Mouse (Mus musculus): ENCODE measurements at regions not wholly inside any gene's neighbourhood (a gene's known extent, or its start where the extent isn't known, plus 50 kb on each side); places are given as distances from the start of the nearest gene placed in this dataset.

DNA sequence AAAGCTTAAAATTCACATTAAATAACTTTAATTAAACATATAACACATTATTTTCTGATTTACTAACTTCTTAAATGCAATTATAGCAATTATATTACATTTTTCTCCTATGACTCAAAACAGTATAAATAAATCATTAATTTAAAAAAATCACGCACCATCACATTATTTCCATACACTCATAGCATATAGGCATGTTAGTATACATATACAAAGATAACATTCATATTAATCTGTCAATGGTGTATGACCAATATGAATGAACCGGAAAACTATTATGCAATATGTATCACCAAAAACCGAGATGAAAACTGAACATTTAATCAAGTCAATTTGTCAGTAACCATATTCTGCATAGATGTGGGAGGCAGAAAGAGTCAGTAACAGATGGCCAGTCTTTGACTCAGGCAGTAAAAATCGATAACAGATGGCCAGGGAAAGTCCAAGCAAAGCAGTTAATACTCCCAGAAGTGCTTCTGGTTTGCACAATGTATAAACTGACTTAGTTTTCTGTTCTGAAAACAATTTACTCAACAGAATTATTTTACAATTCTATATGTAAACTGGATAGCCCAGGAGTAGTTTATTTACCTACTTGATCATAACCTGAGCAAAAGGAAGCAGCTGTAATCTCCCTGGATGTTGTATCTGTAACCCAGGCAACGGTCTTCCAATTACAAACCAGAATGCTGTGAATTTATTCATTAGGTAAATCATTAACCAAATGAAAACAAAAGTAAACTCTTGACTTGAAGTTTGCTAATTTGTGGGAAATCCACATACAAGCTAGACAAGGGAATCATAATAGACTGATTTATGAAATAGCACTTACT lies 928.0 kb upstream of the Ncam2 start:
- no peak for TF ChIP-seq CTCF (IDR thresholded peaks at IDR 0.05; ENCODE audit: low read depth)
- TF ChIP-seq EP300 (IDR thresholded peaks at IDR 0.05; ENCODE audit: low read depth): no peak

All from liver, postnatal 0 days (tissue).